19 mouse cellular contexts compared by ENCODE assay signal in the genomic region with DNA sequence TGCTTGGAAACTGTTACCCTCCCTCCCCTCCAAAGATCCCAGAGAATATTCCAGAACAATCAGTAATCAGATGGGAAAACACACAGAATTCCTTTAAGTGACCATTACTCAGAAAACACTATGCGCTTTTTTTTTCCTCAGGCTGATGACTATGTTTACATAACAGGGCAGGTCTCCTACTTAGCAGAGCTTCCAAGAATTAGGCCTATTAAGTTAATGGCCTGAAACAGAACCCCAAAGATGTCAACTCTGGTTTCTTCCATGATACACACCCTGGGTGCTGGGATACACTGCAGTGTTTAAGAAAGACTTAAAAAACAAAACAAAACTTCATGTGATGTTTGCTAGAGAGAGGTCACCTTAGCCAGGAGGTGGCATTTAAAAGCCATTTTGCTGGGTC. TPM values are rescaled to one million over a fixed set of nuclear protein-coding genes. Genes with fewer than 3 reads are reported as not detected.
DNase-seq lines count a peak whose midpoint lies in the region; ATAC-seq and TF ChIP-seq lines count a peak whose summit lies in the region.
"Had no signal": no experiment of that assay in that cellular context is flagged by ENCODE, and none has a peak within 500 bp of the region (broad histone marks: within the 10 kb centered on the region; RNA-seq: fewer than 3 reads in every experiment).

No protein-coding gene starts in this region.

- H3K27me3 ChIP-seq in hindbrain, postnatal 0 days (ENCODE audit: insufficient read depth, low read length): no peaks in the 10 kb centered on the region
- no peaks in the 10 kb centered on the region for H3K27me3 ChIP-seq in hindbrain, embryonic 14.5 days (ENCODE audit: control insufficient read depth, insufficient read depth, low read length)
- H3K27me3 ChIP-seq in kidney, embryonic 15.5 days: 0 out of 2 replicates have a peak, but pooled peaks cover 7% of the 10 kb centered on the region
- H3K27me3 ChIP-seq in neural tube, embryonic 14.5 days (ENCODE audit: control insufficient read depth, insufficient read depth, low read length): no peaks in the 10 kb centered on the region

- no peak for TF ChIP-seq CTCF in hindbrain, postnatal 0 days (IDR thresholded peaks at IDR 0.05; ENCODE audit: low read depth)

- H3K4me2 ChIP-seq in hindbrain, postnatal 0 days (ENCODE audit: low read depth, low read length): no peak overlapping the region
- H3K4me2 ChIP-seq in hindbrain, embryonic 14.5 days (replicated peaks): no peak overlapping the region
- no peak overlapping the region for H3K4me2 ChIP-seq in kidney, embryonic 15.5 days
- H3K4me2 ChIP-seq in neural tube, embryonic 14.5 days (ENCODE audit: low read depth, low read length): no peak overlapping the region
- H3K4me2 ChIP-seq: embryonic facial prominence, embryonic 15.5 days; heart, embryonic 12.5 days had no signal

- H3K27ac ChIP-seq in hindbrain, postnatal 0 days: 0 out of 2 replicates have a peak overlapping the region, but pooled peaks have one; percentile 29
- H3K27ac ChIP-seq in hindbrain, embryonic 14.5 days: no peak overlapping the region
- H3K27ac ChIP-seq in kidney, embryonic 15.5 days: peak overlapping the region; percentile 52; the same call in 1 of the 2 replicates
- 0 out of 2 replicates have a peak overlapping the region, but pooled peaks have one; percentile 12 for H3K27ac ChIP-seq in neural tube, embryonic 14.5 days (ENCODE audit: low read depth, low read length)
- H3K27ac ChIP-seq: embryonic facial prominence, embryonic 15.5 days; forebrain, embryonic 10.5 days; gastrocnemius, adult 2 months; hindbrain, embryonic 10.5 days had no signal

- H3K9ac ChIP-seq in hindbrain, postnatal 0 days (replicated peaks; ENCODE audit: low read length): no peak overlapping the region
- no peak overlapping the region for H3K9ac ChIP-seq in hindbrain, embryonic 14.5 days
- H3K9ac ChIP-seq in kidney, embryonic 15.5 days: no peak overlapping the region
- no peak overlapping the region; the same call in 1 of the 2 replicates for H3K9ac ChIP-seq in neural tube, embryonic 14.5 days (replicated peaks; ENCODE audit: low read depth, low read length)
- H3K9ac ChIP-seq: embryonic facial prominence, embryonic 15.5 days; heart, embryonic 12.5 days had no signal

- H3K9me3 ChIP-seq in hindbrain, postnatal 0 days (ENCODE audit: low read length): no peaks in the 10 kb centered on the region
- H3K9me3 ChIP-seq in hindbrain, embryonic 14.5 days (ENCODE audit: control insufficient read depth, low read length): no peaks in the 10 kb centered on the region
- no peaks in the 10 kb centered on the region; the same call in 1 of the 2 replicates for H3K9me3 ChIP-seq in kidney, embryonic 15.5 days (replicated peaks)
- H3K9me3 ChIP-seq in neural tube, embryonic 14.5 days (ENCODE audit: control insufficient read depth, low read length): no peaks in the 10 kb centered on the region
- H3K9me3 ChIP-seq: embryonic facial prominence, embryonic 15.5 days; hindbrain, embryonic 10.5 days had no signal

- no peak for ATAC-seq in hindbrain, postnatal 0 days
- no peak for ATAC-seq in hindbrain, embryonic 14.5 days (ENCODE audit: low FRiP score)
- ATAC-seq in kidney, embryonic 15.5 days (replicated peaks; ENCODE audit: low FRiP score): peak; percentile 55
- no peak for ATAC-seq in neural tube, embryonic 14.5 days (ENCODE audit: low read depth)
- ATAC-seq: forebrain, embryonic 14.5 days had no signal

- WGBS in hindbrain, postnatal 0 days: 90% methylated on average over 1 of the region's 1 CpGs
- 92% methylated on average over 1 of the region's 1 CpGs for WGBS in hindbrain, embryonic 14.5 days
- 28% methylated on average over 1 of the region's 1 CpGs for WGBS in kidney, embryonic 15.5 days
- WGBS in neural tube, embryonic 14.5 days: 65% methylated on average over 1 of the region's 1 CpGs

- H3K4me1 ChIP-seq in hindbrain, postnatal 0 days (ENCODE audit: insufficient read depth, low read length): no peaks in the 10 kb centered on the region
- no peaks in the 10 kb centered on the region for H3K4me1 ChIP-seq in hindbrain, embryonic 14.5 days (replicated peaks; ENCODE audit: control insufficient read depth, insufficient read depth, low read length)
- H3K4me1 ChIP-seq in kidney, embryonic 15.5 days: peaks cover 21% of the 10 kb centered on the region
- H3K4me1 ChIP-seq in neural tube, embryonic 14.5 days (ENCODE audit: control insufficient read depth, insufficient read depth, low read length): no peaks in the 10 kb centered on the region
- H3K4me1 ChIP-seq: embryonic facial prominence, embryonic 15.5 days; heart, embryonic 12.5 days had no signal

- no peaks in the 10 kb centered on the region for H3K36me3 ChIP-seq in hindbrain, postnatal 0 days (ENCODE audit: insufficient read depth, low read length)
- H3K36me3 ChIP-seq in hindbrain, embryonic 14.5 days (replicated peaks; ENCODE audit: control insufficient read depth, insufficient read depth): no peaks in the 10 kb centered on the region
- no peaks in the 10 kb centered on the region for H3K36me3 ChIP-seq in kidney, embryonic 15.5 days
- no peaks in the 10 kb centered on the region for H3K36me3 ChIP-seq in neural tube, embryonic 14.5 days (ENCODE audit: control insufficient read depth, insufficient read depth, low read length)
- H3K36me3 ChIP-seq: embryonic facial prominence, embryonic 15.5 days; forebrain, embryonic 10.5 days; heart, embryonic 12.5 days; hindbrain, embryonic 10.5 days had no signal

- DNase-seq in hindbrain, postnatal 0 days (ENCODE audit: low spot score): no peak
- DNase-seq in hindbrain, embryonic 14.5 days (ENCODE audit: low spot score): no peak
- DNase-seq in kidney, adult 8-10 months: no peak
- no peak for DNase-seq in neural tube, embryonic 10.5 days (ENCODE audit: extremely low spot score, low spot score)
- no peak for DNase-seq in adrenal gland, postnatal 25 days
- DNase-seq: adrenal gland, adult 2 months; adrenal gland, postnatal 36 days; cerebellum, adult 2 months; cerebellum, postnatal 10 days; gastrocnemius, adult 2 months; gastrocnemius, postnatal 25 days had no signal

- H3K4me3 ChIP-seq in hindbrain, postnatal 0 days (ENCODE audit: low read length): no peak overlapping the region
- no peak overlapping the region for H3K4me3 ChIP-seq in hindbrain, embryonic 14.5 days (replicated peaks; ENCODE audit: low read length)
- no peak overlapping the region for H3K4me3 ChIP-seq in kidney, embryonic 15.5 days (replicated peaks)
- H3K4me3 ChIP-seq in neural tube, embryonic 14.5 days (ENCODE audit: low read depth, low read length): no peak overlapping the region
- H3K4me3 ChIP-seq: embryonic facial prominence, embryonic 15.5 days; erythroblast, embryonic 14.5 days; forebrain, embryonic 10.5 days; gastrocnemius, adult 2 months; heart, embryonic 12.5 days; hindbrain, embryonic 10.5 days had no signal

RNA-seq across cellular contexts. Expression of gene Cox7a2l, which starts 21.6 kb away (rescaled TPM):
- total RNA-seq in hindbrain, postnatal 0 days (2014; rRNA removed): 355 and 356 TPM in 2 replicates
- 235 and 242 TPM in 2 replicates for polyA plus RNA-seq in hindbrain, postnatal 0 days (2015; fragmentation: Nextera tagmentation; extraction: Ambion mirVana)
- polyA plus RNA-seq in hindbrain, embryonic 14.5 days (2014; fragmentation: Nextera tagmentation; extraction: Ambion mirVana): 204 and 206 TPM in 2 replicates
- 189 and 196 TPM in 2 replicates for polyA plus RNA-seq in kidney, embryonic 15.5 days (2015; fragmentation: Nextera tagmentation; extraction: Ambion mirVana)
- polyA plus RNA-seq in neural tube, embryonic 14.5 days (2014; fragmentation: Nextera tagmentation; extraction: Ambion mirVana): 205 and 209 TPM in 2 replicates
- total RNA-seq in adrenal gland, postnatal 25 days (2021): 142 and 170 TPM in 2 replicates
